Mouse (Mus musculus) small intestine, adult 2 months (tissue): ENCODE results near the gene Ttk.

Source experiments
- CTCF ChIP-seq: fragments of 200-500 bp; IDR thresholded peaks from 2 replicates; pipeline ENCODE4 v1.5.1; 2012; ENCODE audit warnings: low read depth, mild to moderate bottlenecking, control low read depth, inconsistent platforms, low read length, moderate library complexity, mixed read lengths; ENCODE audit not compliant: insufficient replicate concordance, insufficient read length; ENCODE audit errors: extremely low read depth
- POLR2A ChIP-seq: fragments of 200-500 bp; IDR thresholded peaks from 2 replicates; pipeline ENCODE4 v1.6.1; 2012; ENCODE audit warnings: low read depth, mild to moderate bottlenecking, control low read depth, inconsistent platforms, low read length, moderate library complexity

DNA sequence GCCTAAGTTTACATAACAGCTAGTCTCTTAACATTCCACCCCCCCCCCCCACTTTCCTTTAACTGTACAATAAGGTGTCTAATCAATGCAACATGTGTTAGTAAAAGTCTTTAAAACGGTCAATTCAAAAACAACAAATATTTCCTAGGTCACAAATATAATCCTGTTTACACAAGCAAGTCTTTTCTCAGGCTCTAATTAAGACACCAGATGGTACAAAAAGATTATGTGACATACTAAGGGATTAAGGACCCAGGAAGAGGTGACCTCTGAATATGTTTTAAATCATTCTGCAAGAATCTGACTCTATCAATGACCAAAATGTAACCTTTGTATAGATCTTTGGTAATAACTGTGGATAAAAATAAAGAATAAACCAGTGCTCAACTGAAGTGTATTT is 49.0 kb upstream of the Ttk start:
- TF ChIP-seq POLR2A = no peak
- TF ChIP-seq CTCF = no peak
